Mouse (Mus musculus) adrenal gland, adult 2 months (tissue): ENCODE results near the gene Tmem25. TPM values are rescaled to one million over a fixed set of nuclear protein-coding genes. Genes with fewer than 3 reads are reported as not detected.

ENCODE experiments used
- DNase-seq: peaks from one replicate; pipeline ENCODE4 v3.0.0; 2021
- long read RNA-seq: library from polyadenylated mRNA; stranded (forward); transcript quantifications from one replicate; pipeline ENCODE4 v2.0.0, GENCODE M21; 2021
- polyA plus RNA-seq: library from polyadenylated mRNA; depleted of rRNA; stranded (reverse); fragments of >200 nt; gene quantifications from 2 replicates; pipeline ENCODE4 v1.2.3, GENCODE M21; 2012; rRNA removed
- total RNA-seq, 2 experiments: library from RNA; stranded (reverse); gene quantifications; 2 replicates each; pipeline ENCODE4 v1.2.3; 2021

Gene Tmem25
- total RNA-seq (1 to 10 TPM; 3.1 to 9.8 TPM), polyA plus RNA-seq (15.7 and 22.1 TPM in 2 replicates)
- long read RNA-seq, partial matches to known transcripts, result 2 of 6 reads
- long read RNA-seq, other reads (novel, unspliced or antisense), result 3 of 6 reads

- DNase-seq, result peak; percentile 95
Observed at GRCm38 (mm10) chr9:44799102-44799957, at the start of gene Tmem25. TSS of gene Tmem25 (minus strand) at chr9:44799307.

GRCm38 (mm10) chr9:44847446-44847845 lies 48.3 kb upstream of the Tmem25 start:
- DNase-seq, result no peak

- DNase-seq, result peak; percentile 30
Observed at GRCm38 (mm10) chr9:44841241-44841640, 42.1 kb upstream of the Tmem25 start.

DNA sequence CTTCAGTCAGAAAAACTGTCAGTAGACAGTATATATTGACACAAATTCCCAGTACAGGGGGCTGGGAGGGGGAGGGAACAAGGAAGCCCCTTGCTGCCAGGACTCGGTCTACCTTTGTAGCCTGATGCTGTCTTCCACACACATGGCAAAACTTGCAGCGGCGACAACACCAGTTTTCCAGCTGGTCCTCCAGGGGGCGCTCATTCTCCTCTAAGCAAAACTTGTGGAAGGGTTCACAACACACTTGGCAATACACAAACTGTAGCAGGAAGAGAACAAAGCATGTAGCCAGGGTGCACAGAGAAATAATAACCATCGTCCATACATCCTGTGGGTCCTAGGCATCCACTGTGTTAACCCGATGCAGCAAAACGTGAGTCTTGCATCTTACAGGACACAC lies 37.3 kb upstream of the Tmem25 start:
- DNase-seq, result peak; percentile 70

DNA sequence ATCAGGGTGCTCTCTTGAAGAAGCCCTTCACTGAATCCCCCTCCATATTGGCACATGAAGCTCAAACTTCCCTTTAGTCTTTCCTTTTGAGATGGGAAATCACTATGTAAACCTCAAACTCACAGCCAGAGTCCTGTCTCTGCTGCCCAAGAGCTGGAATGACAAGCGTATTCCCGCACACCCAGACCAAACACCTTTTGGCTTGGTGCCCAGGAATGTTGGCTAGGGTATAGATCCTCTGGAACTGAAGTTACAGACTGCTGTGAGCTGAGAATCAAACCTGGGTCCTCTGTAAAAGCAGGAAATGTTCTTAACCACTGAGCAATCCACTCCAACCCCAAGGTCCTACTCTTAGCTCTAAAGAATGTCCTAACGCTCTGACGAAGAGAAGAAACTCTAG lies 33.2 kb upstream of the Tmem25 start:
- DNase-seq, result peak; percentile 43

- no peak for DNase-seq
Observed at GRCm38 (mm10) chr9:44830506-44830905, 31.4 kb upstream of the Tmem25 start.

DNA sequence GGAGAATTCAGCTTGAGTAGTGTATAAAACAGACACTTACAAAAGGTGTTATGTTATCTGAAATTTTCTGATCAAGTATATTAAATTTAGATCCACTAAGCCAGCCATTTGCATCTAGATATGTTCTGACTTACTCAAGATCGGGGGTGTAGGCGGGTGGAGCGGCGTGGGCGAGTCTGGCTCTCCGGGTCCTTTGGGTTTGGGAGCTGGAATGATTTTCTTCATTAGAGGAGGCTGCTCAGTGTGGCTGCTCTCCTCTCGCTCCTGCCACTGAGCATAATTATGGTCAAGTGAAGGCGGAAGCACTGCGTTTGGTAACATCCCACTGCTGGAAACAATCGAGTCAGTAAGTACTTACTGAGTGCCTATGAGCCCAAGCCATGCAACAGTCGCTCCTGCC lies 29.8 kb upstream of the Tmem25 start:
- DNase-seq, result no peak

DNA sequence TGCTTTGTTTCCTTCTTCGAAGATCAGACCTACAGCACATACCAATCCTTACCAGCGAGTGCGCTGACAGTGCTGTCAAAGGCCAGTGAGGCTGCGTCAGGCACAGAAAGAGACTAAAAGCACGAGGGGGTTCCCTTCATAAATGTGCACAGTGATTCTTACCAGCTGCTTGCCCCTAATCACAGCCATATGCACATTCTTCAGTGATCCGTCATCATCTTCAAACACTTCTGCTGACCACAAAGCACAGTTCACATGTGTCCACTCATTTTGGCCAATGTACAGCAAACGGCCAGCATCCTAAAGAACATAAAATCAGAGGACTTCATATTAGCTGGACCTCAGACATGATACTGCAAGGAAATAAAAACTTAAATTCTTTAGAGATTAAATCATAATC lies 27.6 kb upstream of the Tmem25 start:
- no peak for DNase-seq

DNA sequence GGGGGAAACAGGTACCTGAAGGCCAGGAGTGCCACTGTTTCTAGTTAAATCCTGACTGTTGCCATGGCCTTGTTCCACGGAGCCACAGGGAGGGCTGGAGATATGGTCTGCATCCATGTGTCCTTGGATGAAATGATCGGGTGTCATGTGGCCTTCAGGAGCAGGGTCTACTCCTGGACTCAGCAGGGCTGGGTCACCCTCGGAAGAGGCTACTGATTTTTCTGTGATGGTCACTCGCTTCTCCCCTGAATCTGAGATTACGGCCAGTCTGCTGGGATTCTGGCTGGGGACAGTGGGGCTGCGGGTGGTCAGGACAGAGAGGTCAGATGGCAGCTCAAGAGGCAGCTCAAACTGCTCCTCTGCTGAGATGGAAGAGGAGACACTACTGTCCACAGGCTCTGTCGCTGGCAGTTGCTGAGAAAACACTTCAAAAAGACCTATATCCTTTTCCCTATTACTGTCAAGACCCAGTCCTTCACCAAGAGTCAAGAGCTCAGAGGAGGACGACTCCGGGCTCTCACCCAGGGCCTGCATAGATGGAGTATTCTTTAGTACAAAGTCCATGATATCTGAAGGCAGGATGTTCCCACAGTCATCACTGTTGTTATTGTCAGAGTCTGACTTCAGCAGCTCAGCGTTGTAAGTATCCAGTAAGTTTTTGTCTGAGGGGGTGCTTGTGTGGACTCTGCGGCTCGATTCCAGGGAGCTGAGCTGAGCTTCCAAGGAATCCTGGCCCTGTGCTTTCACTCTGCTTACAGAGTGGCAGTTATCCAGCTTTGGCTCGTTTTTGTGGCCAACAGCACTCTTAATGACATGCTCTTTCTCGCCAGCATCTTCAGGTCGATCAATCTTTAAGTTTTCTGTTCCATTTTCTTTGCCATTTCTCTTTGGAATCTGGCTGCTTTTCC lies 21.1 kb upstream of the Tmem25 start:
- peak; percentile 34 for DNase-seq

DNA sequence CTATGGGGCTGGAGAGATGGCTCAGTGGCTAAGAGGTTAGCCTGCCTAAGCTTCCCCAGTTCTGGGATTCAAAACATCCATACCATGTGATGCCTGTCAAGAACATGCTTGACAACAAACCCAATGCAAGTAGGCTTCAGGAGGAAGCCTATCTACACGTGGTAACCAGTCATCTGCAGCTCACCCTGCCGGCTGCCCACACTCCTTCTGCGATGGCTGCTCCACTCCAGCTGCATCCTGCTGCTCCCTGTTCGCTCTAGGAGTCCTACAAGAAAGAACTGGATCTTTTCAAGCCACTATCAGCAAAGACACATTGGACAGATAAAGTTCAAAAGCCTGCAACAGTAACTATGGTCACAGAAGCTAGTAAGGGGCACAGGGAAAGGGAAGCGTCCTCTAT lies 18.4 kb upstream of the Tmem25 start:
- DNase-seq, result no peak

- no peak for DNase-seq
Observed at GRCm38 (mm10) chr9:44814179-44814578, 15.1 kb upstream of the Tmem25 start.

DNA sequence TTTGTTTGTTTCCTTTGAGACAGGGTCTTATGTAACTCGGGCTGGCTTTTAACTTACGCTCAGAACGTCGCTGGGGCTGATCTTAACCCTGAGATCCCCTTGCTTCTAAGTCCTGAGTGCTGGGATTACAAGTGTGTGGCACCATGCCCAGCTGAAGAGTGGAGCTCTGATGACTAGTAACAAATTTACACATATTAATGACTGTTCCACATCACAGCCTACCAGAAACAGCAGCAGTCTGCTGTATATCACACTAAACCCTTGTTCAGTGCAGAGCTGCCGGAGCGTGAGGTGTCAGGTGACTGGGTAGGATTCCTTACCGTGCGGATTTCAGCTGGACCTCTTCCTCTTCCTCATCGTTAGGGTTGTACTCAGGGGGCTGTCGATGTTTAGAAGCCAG lies 11.2 kb upstream of the Tmem25 start:
- no peak for DNase-seq

DNA sequence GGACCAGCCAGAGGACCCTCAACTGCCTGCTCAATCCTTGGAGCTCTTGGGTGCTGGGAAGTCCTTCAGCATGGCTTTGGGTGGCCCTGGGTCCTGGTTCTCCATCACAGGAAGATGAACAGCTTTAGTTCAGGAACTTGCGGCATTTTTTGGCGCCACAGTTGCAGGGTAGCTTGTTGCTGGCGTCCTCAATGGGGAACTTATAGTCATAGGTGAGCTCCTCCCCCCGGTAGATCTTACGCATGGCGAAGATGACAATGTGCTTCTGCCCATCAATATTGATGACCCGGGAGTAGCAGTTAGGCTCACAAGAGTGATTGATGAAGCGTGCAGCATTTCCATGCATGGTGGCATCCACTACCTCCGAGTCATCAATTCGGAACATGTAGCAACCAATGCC lies 8.7 kb upstream of the Tmem25 start:
- DNase-seq, result no peak

DNA sequence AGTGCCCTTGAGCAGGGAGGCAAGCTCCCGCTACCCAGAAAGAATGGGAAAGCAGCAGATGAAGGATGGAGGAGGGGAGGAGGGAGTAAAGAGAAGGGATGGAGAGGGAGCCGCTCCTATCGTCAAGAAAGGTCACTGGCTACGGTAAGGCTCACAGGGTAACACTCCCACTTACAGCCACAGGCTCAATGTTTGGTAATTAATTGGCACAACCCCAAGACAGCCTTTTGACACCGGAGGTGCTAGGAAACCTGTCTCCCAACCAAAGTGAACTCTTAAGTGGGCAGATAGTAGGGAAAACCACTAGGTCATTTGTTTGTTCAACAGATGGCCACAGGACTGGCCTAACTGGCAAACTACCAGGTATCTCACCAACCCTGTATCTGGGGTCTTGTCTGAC lies 8.0 kb upstream of the Tmem25 start:
- no peak for DNase-seq

DNA sequence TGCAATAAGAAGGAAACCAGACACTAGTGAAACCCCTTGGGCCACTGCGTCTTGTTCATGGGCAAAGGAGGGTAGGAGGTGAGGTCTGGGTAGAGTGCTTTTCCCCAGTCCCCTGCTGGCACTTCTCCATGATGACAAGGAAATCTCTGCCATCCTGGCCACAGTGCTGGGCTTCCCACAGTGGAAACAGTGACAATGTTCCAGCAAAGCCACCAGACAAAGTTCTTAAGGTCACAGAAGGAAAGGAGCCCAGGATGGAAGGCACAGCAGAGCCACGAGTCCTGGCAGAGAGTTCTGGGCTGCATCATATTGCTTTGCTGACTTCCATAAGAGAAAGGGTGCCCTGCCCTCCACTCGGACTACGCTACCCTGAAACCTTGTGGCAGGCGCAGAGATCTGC lies 6.4 kb upstream of the Tmem25 start:
- no peak for DNase-seq

GRCm38 (mm10) chr9:44804678-44805077 lies 5.6 kb upstream of the Tmem25 start:
- DNase-seq, result no peak

DNA sequence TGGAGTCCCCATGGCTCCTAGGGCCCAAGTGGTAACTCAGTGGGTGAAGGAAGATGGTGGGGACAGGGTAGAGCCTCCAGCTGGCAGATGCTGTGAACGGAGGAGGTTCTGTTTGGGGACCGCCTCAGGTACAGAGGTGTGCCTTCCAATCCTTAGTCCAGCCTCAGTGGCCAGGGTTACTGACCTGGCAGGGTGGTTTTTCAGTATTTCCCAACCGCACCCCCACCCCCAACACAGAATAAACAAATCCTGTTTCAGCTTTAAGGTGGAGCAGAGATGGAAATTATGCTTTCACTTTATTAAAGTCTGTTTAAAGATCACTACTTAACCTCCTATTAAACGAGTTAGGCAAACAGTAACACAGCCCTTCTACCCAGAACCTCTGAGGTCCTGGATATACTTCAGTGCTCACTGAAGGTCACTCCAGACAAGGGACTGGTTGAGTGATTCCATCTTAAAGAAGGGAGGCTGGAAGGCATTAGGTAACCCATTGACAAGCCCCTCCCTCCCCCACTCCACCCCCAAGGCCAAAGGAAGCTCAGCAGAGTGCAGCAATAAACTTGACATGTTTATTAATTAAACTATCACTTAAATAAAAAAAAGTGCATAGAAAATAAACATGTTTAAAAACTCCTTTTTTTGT lies 3.8 kb upstream of the Tmem25 start, which contains the start of gene Ttc36:
TSS of gene Ttc36 (minus strand) at position 265 of the 643 bp plus-strand sequence.
- peak; percentile 49 for DNase-seq

- DNase-seq, result no peak
Observed at GRCm38 (mm10) chr9:44801669-44802068, 2.6 kb upstream of the Tmem25 start.

- DNase-seq, result no peak
Observed at GRCm38 (mm10) chr9:44799958-44800324, 834 bp upstream of the Tmem25 start.

GRCm38 (mm10) chr9:44798298-44798697 lies 809 bp downstream of the Tmem25 start:
- DNase-seq, result no peak

DNA sequence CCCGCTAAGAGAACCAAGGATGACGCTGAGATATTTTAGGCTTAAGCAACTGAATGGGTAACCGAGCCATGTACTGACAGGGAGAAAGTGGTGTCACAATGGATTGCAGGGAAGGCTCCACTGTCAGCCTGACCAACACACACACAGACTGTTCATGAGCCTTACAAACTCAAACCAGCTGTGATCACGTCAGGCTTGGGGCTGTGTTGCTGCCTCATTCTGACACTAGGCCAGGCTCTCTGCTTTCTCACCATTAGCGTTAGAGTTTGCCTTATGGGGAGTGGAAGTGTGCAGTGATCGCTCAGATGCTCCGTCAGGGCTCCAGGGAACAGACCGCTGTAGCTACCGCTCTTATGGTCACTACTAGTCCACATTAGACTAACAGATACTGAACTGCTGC lies 6.3 kb downstream of the Tmem25 start:
- no peak for DNase-seq
